ENCODE assay signal across 27 mouse cellular contexts in genomic region chr5:118680853-118681252, GRCm38 (mm10).
DNase-seq lines count a peak whose midpoint lies in the region; ATAC-seq lines count a peak whose summit lies in the region.
"Had no signal": no experiment of that assay in that cellular context is flagged by ENCODE, and none has a peak within 500 bp of the region (broad histone marks: within the 10 kb centered on the region; RNA-seq: fewer than 3 reads in every experiment).

No protein-coding gene starts in this region.

- DNase-seq in heart, adult 11 months, result peak; percentile 95
- DNase-seq in liver, embryonic 11.5 days (ENCODE audit: low spot score), result no peak
- peak; percentile 20 to 58 for DNase-seq in gastrocnemius, adult 8-10 months (ENCODE audit: low spot score in 2 of 2)
- DNase-seq in heart, postnatal 4 days, result peak; percentile 21
- DNase-seq in urinary bladder, postnatal 4 days (ENCODE audit: low spot score in 2 of 2), result no peak
- DNase-seq: adrenal gland, adult 8-10 months; cerebellum, adult 8-10 months; cerebellum, postnatal 25 days; kidney, adult 11 months; kidney, postnatal 14 days; layer of hippocampus, adult 9-11 months; lung, adult 18-20 months; right cerebral cortex, adult 18-20 months; spleen, adult 18-20 months had no signal

- no peaks in the 10 kb centered on the region for H3K36me3 ChIP-seq in heart, embryonic 11.5 days (ENCODE audit: control insufficient read depth, insufficient read depth, low read length)
- H3K36me3 ChIP-seq in liver, embryonic 16.5 days (ENCODE audit: control insufficient read depth, insufficient read depth), result peaks cover 6% of the 10 kb centered on the region
- peaks cover 6% of the 10 kb centered on the region for H3K36me3 ChIP-seq in liver, embryonic 11.5 days (ENCODE audit: control insufficient read depth, insufficient read depth, low read length)
- no peaks in the 10 kb centered on the region for H3K36me3 ChIP-seq in midbrain, embryonic 15.5 days (replicated peaks)

- H3K9ac ChIP-seq in heart, embryonic 11.5 days (ENCODE audit: low read depth, low read length), result no peak overlapping the region
- no peak overlapping the region for H3K9ac ChIP-seq in liver, embryonic 16.5 days (ENCODE audit: low read depth, low read length)
- no peak overlapping the region for H3K9ac ChIP-seq in liver, embryonic 11.5 days (ENCODE audit: low read depth, low read length)
- H3K9ac ChIP-seq in midbrain, embryonic 15.5 days, result no peak overlapping the region
- H3K9ac ChIP-seq: forebrain, embryonic 13.5 days; heart, embryonic 13.5 days; hindbrain, embryonic 14.5 days; neural tube, embryonic 12.5 days had no signal

- 74% methylated on average over 13 of the region's 13 CpGs for WGBS in heart, embryonic 11.5 days (ENCODE audit: insufficient replicate concordance)
- WGBS in liver, embryonic 16.5 days (ENCODE audit: insufficient replicate concordance), result 85% methylated on average over 13 of the region's 13 CpGs
- WGBS in liver, embryonic 11.5 days, result 87% methylated on average over 13 of the region's 13 CpGs
- WGBS in midbrain, embryonic 15.5 days, result 90% methylated on average over 13 of the region's 13 CpGs

- H3K9me3 ChIP-seq in heart, embryonic 11.5 days (replicated peaks; ENCODE audit: control insufficient read depth, low read length), result no peaks in the 10 kb centered on the region
- H3K9me3 ChIP-seq in liver, embryonic 16.5 days (replicated peaks; ENCODE audit: control insufficient read depth, low read length), result no peaks in the 10 kb centered on the region
- H3K9me3 ChIP-seq in liver, embryonic 11.5 days (ENCODE audit: control insufficient read depth, low read length), result no peaks in the 10 kb centered on the region
- no peaks in the 10 kb centered on the region for H3K9me3 ChIP-seq in midbrain, embryonic 15.5 days
- H3K9me3 ChIP-seq: forebrain, embryonic 13.5 days; G1E; heart, embryonic 13.5 days; midbrain, embryonic 10.5 days; neural tube, embryonic 12.5 days had no signal

- no peak overlapping the region for H3K27ac ChIP-seq in heart, embryonic 11.5 days (ENCODE audit: low read depth, low read length)
- no peak overlapping the region for H3K27ac ChIP-seq in liver, embryonic 16.5 days (ENCODE audit: low read length)
- no peak overlapping the region for H3K27ac ChIP-seq in liver, embryonic 11.5 days (ENCODE audit: low read depth, low read length)
- no peak overlapping the region for H3K27ac ChIP-seq in midbrain, embryonic 15.5 days
- H3K27ac ChIP-seq: forebrain, embryonic 13.5 days; heart, embryonic 13.5 days; hindbrain, embryonic 14.5 days; macrophage; midbrain, embryonic 10.5 days; neural tube, embryonic 12.5 days had no signal

- ATAC-seq in heart, embryonic 11.5 days (replicated peaks; ENCODE audit: insufficient number of reproducible peaks, low FRiP score, low TSS enrichment), result no peak
- ATAC-seq in liver, embryonic 16.5 days (ENCODE audit: low read depth), result 0 out of 2 replicates have a peak, but pooled peaks have one; percentile 19
- ATAC-seq in liver, embryonic 11.5 days (replicated peaks; ENCODE audit: low FRiP score), result no peak
- no peak for ATAC-seq in midbrain, embryonic 15.5 days (replicated peaks)
- ATAC-seq: forebrain, embryonic 13.5 days; inflammation-experienced regulatory T-cells, adult 6 months; lung, postnatal 0 days had no signal

- peaks cover 22% of the 10 kb centered on the region for H3K4me1 ChIP-seq in heart, embryonic 11.5 days (ENCODE audit: control insufficient read depth, insufficient read depth, low read length)
- peaks cover 5% of the 10 kb centered on the region for H3K4me1 ChIP-seq in liver, embryonic 16.5 days (ENCODE audit: control insufficient read depth, low read depth, low read length)
- peaks cover 11% of the 10 kb centered on the region for H3K4me1 ChIP-seq in liver, embryonic 11.5 days (replicated peaks; ENCODE audit: control insufficient read depth, insufficient read depth, low read length)
- H3K4me1 ChIP-seq in midbrain, embryonic 15.5 days, result peaks cover 15% of the 10 kb centered on the region; the same call in 1 of the 2 replicates

- H3K27me3 ChIP-seq in heart, embryonic 11.5 days (ENCODE audit: control insufficient read depth, insufficient read depth, low read length), result no peaks in the 10 kb centered on the region
- no peaks in the 10 kb centered on the region for H3K27me3 ChIP-seq in liver, embryonic 16.5 days (ENCODE audit: control insufficient read depth, insufficient read depth, low read depth, low read length)
- no peaks in the 10 kb centered on the region for H3K27me3 ChIP-seq in liver, embryonic 11.5 days (replicated peaks; ENCODE audit: control insufficient read depth, insufficient read depth, low read length)
- no peaks in the 10 kb centered on the region for H3K27me3 ChIP-seq in midbrain, embryonic 15.5 days (replicated peaks)
- H3K27me3 ChIP-seq: forebrain, embryonic 13.5 days; heart, embryonic 13.5 days; neural tube, embryonic 12.5 days had no signal

- H3K4me3 ChIP-seq in heart, embryonic 11.5 days (ENCODE audit: low read depth, low read length), result no peak overlapping the region
- H3K4me3 ChIP-seq in liver, embryonic 16.5 days (ENCODE audit: low read depth, low read length), result no peak overlapping the region
- H3K4me3 ChIP-seq in liver, embryonic 11.5 days (ENCODE audit: low read depth, low read length), result no peak overlapping the region
- H3K4me3 ChIP-seq in midbrain, embryonic 15.5 days, result no peak overlapping the region
- H3K4me3 ChIP-seq: forebrain, embryonic 13.5 days; heart, embryonic 13.5 days; midbrain, embryonic 10.5 days; myocyte; neural tube, embryonic 12.5 days had no signal

- no peak overlapping the region for H3K4me2 ChIP-seq in heart, embryonic 11.5 days
- no peak overlapping the region for H3K4me2 ChIP-seq in liver, embryonic 16.5 days (ENCODE audit: low read depth, low read length)
- no peak overlapping the region for H3K4me2 ChIP-seq in liver, embryonic 11.5 days
- H3K4me2 ChIP-seq in midbrain, embryonic 15.5 days, result no peak overlapping the region
- H3K4me2 ChIP-seq: forebrain, embryonic 13.5 days; heart, embryonic 13.5 days; hindbrain, embryonic 14.5 days; neural tube, embryonic 12.5 days had no signal

Comparison
In these comparisons a context has a peak if more than half of its experiments do, and no peak if none do; other contexts are left out.
1. DNase-seq: peak in heart, adult 11 months (single experiment), gastrocnemius, adult 8-10 months (2 of 2) and heart, postnatal 4 days (single experiment); none in liver, embryonic 11.5 days (single experiment) and urinary bladder, postnatal 4 days (0 of 2).